Mouse (Mus musculus): Measurements from ENCODE around the gene Ung.

GRCm38 (mm10) chr5:114100390-114101099 is 29.6 kb upstream of the Ung start:
- TF ChIP-seq POLR2A (IDR thresholded peaks at IDR 0.05; ENCODE audit: extremely low read depth, insufficient read depth, low read length): no peak
- no peak for TF ChIP-seq CTCF (IDR thresholded peaks at IDR 0.05; ENCODE audit: low read depth, low read length)

All from liver, adult 2 months (tissue).